Mouse (Mus musculus) urinary bladder, postnatal 36 days (tissue): ENCODE measurements at regions not wholly inside any gene's neighbourhood (a gene's known extent, or its start where the extent isn't known, plus 50 kb on each side); places are given as distances from the start of the nearest gene placed in this dataset.

ENCODE experiments used
- DNase-seq, 2 experiments: peaks; one replicate each; pipeline ENCODE4 v3.0.0; 2022; ENCODE audit warnings: low spot score in 2 of 2, mixed read lengths in 1 of 2

DNA sequence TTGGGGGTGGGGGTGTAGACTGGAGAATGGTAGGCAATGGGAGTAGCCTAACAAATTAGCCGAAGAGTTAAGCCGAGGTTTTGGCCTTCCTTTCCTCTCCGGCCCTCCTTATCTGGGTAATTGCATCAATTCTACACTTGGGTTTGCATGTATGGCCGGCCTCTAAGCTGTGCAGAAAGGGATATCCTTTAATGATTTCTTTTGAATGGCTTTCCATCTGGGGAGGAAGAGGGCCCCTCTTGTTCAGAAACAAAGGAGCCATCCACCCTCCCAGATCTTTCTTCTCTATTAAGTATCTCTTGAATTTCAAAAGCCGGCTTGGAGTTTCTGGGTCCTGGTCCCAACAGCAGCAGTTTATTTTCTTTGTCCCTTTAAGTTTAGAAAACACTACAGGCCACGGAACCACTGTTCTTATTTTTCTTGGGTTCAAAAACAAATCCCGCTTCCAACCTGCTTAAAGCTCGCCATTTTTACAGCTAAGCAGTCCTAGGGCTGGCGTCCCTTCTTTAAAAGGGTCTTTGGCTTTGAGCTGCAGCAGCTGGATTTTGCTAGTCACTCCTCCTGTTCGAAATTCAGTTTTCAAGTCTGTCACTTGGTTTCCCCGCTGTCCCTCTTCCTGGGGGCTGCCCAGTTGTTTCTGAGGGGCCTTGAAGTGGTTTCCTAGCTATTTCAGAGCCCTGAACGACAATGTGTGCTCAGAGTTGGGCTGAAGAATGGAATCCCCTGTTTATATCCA is 73.1 kb upstream of the Lrig1 start:
- no peak for DNase-seq

DNA sequence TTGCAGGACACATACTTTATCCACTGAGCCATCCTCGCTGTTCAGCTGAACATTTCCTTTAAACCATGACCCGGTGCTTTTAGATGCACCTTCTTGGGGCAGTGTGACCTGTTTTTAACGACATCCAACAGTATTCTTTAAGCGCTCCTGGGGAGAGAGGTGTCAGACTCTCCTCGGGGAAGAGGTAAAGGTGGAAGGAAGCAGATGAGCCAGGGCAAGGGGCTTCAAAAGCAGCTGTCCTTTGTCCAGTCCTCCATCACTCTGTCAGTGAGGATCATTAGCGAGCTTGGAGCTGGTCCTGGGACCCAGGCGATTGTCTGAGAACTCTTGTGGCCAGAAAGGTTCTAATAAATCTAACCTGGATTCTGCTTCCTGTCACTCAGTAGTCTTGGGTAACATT is 72.4 kb upstream of the Lrig1 start:
- DNase-seq: no peak

DNA sequence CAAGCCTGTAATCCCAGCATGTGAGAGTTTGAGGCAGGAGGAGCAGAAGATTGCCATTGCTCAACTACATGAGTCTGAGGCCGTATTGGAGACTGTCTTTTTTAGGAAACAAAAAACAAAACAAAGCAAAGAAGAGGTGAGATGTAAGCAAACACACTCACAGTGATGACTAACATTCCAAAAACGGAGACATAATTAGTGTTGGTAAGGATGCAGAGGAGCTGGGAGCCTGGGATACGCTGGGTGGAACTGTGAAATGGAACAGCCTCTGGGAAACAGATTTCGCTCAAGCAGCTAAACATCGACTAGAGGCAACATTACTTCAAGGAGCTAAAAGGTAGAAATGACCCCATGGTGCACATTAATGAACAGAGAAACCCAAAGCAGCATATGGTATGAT is 68.3 kb upstream of the Lrig1 start:
- no peak for DNase-seq

DNA sequence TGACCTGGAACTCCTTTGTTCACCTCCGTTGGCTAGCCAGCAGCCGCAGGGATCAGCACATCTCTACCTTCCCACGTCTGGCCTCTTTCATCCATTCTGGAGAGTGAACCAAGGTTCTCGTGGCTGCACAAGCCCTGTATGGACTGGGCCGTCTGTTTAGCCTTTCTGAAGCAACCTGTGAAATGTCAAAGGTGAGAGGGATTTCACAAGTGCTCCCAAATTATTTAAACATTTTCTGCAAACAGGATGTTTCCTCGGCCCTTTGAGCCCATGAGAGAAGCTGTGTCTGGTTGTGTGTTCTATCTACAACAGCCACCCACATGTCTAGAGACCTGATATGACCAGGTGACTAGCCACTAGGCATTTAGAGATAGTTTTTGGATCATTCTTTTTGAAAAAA is 65.8 kb upstream of the Lrig1 start:
- DNase-seq: no peak

DNA sequence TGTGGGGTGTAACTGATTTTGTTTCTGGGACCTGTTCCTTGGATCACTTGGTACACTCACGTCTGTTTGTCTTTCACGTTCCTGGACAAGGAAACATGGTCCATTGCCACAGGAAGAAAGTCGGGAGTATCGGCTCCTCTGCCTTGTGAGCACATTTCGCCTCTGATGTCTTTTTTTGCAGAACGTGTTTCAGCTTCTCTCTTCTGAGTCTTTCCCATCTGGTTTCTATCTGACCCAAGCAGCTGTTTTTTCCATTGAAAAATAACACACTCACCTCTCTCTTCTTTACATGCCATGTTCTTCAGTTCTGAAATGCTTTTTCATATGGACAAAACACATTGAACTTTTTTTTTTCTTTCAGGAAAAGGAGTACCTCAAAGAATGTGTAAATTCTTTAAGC is 61.4 kb upstream of the Lrig1 start:
- DNase-seq: no peak

DNA sequence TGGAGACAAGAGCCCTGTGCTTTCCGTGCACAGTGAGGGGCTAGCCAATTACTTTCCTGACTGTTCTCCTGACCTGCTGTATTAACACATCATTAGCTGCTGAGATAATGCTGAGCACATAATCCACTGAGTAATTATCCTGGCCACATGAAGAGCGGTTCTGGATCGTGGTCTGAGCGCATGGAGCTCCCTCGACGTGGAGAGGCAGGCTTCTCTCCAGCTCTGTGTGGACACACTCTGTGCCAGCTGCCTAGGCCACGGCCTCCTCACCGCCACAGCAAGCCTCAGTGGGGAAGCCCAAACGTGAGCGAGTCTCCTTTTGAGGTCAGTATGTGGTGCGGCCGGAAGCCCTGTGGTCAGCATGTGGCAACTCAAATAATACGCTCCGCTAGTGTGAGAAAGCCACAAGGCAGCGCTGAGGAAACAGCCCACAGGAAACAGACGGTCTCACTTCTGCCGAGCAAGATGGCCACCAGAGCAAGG is 60.7 kb upstream of the Lrig1 start:
- DNase-seq: no peak

DNA sequence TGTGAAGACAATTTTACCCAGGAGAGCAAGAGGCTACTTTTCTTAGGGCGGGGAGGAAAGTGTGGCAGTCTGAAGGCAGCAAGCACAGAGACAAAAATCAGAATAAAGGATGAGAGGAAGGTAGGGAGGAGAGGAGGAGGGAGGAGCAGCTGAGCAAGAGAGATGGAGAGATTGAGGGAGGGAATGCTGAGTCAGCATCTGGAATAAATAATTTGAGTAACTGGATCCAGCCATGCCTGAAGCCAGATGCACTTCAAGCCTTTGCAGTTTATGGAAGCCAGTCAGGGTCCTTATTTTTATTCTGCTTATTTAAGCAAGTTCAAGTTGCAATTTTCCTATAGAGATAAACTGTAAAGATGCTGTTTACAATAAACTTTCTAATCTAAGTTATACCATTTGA is 59.7 kb upstream of the Lrig1 start:
- no peak for DNase-seq

DNA sequence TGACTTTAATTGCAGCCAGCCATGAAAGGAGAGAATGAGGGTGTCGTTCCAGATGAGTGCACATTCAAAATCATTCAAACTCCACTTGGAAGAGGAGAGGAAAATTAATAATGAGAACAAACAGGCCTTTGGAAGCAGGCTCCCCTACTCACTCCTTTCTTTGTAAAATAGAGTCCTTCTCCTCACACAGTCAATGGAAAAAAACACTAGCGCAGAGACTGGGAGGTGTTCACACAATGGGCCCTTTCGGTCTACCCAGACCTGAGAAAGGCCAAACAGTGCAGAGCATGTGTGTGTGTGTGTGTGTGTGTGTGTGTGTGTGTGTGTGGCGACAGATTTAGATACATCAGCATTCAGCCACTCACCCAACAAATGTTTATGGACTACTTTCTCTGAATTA is 56.0 kb upstream of the Lrig1 start:
- DNase-seq: no peak

DNA sequence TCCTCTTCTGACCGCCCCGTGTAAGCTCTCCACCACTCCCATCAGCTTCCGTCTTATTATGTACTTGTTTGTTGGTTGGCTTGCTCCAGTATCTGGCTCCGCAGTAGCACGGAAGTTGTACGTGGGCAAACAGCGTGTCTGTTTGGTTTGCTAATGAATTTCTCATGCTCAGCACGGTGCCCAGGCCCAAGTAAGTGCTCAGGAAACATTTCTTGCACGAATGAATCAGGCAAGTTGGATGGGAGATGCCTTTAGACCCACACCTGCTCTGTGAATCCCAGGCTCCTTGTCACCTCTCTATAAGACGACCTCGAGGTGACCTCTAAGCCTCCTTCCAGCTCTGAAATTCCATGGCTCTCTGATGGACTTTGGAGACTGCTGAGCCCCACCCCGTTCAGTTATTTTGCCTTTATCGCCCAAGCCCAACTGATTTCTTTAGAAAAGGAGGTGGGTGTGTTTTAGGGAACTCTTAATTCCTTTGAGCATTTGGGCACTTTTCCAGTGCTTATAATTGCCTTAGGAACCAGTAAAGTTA is 55.4 kb upstream of the Lrig1 start:
- DNase-seq: no peak

DNA sequence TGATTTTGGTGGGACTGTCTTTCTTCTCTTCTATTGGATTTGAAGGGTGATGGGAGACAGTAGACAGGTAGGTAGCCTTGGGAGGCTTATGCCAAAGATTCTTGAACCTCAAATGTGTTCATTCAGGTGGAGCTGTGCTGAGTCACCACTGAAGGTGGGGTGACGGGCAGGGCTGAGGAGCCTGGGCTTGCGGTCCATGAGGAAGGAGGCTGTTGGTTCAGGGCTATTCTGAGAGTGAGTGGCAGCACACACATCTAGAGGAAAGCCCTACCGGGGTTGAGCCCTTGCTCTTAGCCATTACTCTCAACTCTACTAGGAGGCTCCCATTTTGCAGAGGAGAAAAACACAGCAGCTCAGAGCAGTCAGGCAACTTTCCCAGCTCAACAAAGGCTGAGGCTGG is 54.6 kb upstream of the Lrig1 start:
- DNase-seq: no peak

DNA sequence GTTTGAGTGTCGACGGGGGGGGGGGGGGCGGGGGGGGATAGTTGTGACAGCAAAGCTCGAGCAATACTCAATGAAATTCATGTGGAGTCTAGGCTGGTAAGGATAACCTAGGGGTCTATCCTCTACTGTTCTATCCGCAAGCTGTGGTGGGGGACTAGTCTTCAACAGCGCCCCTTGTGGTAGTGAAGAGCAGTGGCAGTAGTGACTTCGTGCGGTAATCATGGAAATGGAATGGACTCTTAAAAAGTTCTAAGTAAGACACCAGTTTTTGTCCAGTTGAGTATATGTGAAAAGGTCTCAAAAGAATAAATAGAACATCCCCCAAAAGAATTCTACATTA is 51.1 kb upstream of the Lrig1 start:
- no peak for DNase-seq

DNA sequence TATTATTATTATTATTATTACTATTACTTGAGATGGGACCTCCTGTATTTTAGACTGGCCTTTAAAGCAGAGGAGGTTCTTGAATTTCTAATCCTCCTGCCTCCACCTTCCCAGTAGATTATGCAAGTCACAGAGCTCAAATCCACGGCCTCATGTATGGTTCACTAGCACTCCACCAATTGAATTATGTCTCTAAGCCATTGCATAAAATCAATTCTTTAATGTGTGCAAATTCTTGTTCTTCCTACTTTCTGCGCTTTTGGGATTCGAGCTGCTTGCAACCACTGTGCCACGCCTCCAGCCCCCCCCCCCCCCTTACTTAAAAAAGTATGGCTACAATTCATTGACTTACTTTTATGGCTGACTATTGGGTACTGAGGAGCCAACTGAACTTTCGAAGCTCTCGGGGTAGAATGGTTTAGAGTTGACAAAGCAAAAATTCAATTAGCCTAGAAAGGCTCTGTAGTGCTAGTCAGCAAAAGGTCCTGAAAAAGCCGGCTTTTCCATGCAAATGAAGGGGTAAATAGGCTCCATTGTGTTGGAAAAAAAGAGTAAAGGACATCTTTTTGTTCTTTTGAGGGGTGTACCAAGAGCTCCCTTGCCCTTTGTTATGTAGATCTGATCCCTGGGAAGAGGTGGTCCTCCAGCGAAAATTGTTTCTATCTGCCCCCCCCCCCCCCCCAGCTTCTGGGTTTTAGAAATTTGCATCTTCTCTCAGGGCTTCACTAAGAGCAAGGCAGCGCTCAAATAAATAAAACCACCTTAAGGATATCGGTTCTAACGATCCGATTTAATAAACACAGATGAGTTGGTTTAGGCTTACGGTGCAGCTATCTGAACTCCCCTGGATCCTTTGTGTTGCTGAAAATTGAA is 50.5 kb upstream of the Lrig1 start:
- DNase-seq: no peak
